Mouse (Mus musculus) liver, adult 10 weeks (tissue): ENCODE data around the gene Atp6v0b. TPM values are rescaled to one million over a fixed set of nuclear protein-coding genes. Genes with fewer than 3 reads are reported as not detected.

Experiments
- polyA plus RNA-seq: library from polyadenylated mRNA; stranded (reverse); fragments of 350-450 nt; fragmentation: Illumina TruSeq; extraction: RNeasy Lipid Tissue Mini Kit (QIAGEN cat#74804); gene quantifications from one replicate; pipeline ENCODE4 v1.2.3, GENCODE M21; 2014; ENCODE audit warnings: low read depth, low replicate concordance

The Atp6v0b gene
- 37.1 TPM for polyA plus RNA-seq

GRCm38 (mm10) chr4:117887133-117887532, at the start of gene Atp6v0b:
Gene Atp6v0b, minus strand, starts transcription at chr4:117887333.

GRCm38 (mm10) chr4:117929391-117929881, 42.3 kb upstream of the Atp6v0b start, which contains the start of gene Artn:
Gene Artn, minus strand, starts transcription at chr4:117929763.

GRCm38 (mm10) chr4:117914591-117915442, 27.7 kb upstream of the Atp6v0b start, which contains the start of gene Ipo13:
Gene Ipo13, minus strand, starts transcription at chr4:117914999.

GRCm38 (mm10) chr4:117891738-117892161, 4.6 kb upstream of the Atp6v0b start, which contains the start of gene Dph2:
Gene Dph2, minus strand, starts transcription at chr4:117892032.

GRCm38 (mm10) chr4:117882701-117883691, 4.1 kb downstream of the Atp6v0b start, which contains the start of gene B4galt2:
Gene B4galt2, minus strand, starts transcription at chr4:117883487.

GRCm38 (mm10) chr4:117872471-117872886, 14.7 kb downstream of the Atp6v0b start, which contains the start of gene Ccdc24:
Gene Ccdc24, minus strand, starts transcription at chr4:117872557.

GRCm38 (mm10) chr4:117834457-117834844, 52.7 kb downstream of the Atp6v0b start, which contains the start of gene Slc6a9:
Gene Slc6a9, plus strand, starts transcription at chr4:117834506.

Other genes with a start within 250 kb of the Atp6v0b start
- gene Dmap1, start 205.1 kb downstream of the Atp6v0b start, polyA plus RNA-seq: 1.2 TPM
- not detected for gene Gm12845, start 162.9 kb downstream of the Atp6v0b start, polyA plus RNA-seq
- not detected for gene Klf17, start 121.7 kb downstream of the Atp6v0b start, polyA plus RNA-seq
- gene Slc6a9, start 52.8 kb downstream of the Atp6v0b start, polyA plus RNA-seq: 3.1 TPM
- not detected for gene Ccdc24, start 14.8 kb downstream of the Atp6v0b start, polyA plus RNA-seq
- gene B4galt2, start 3.8 kb downstream of the Atp6v0b start, polyA plus RNA-seq: not detected
- gene Dph2, start 4.7 kb upstream of the Atp6v0b start, polyA plus RNA-seq: 1.2 TPM
- gene Ipo13, start 27.7 kb upstream of the Atp6v0b start, polyA plus RNA-seq: 2.3 TPM
- not detected for gene Artn, start 42.4 kb upstream of the Atp6v0b start, polyA plus RNA-seq
- 4.3 TPM for gene St3gal3, start 247.6 kb upstream of the Atp6v0b start, polyA plus RNA-seq